ENCODE assay signal across 10 mouse cellular contexts in the genomic region with DNA sequence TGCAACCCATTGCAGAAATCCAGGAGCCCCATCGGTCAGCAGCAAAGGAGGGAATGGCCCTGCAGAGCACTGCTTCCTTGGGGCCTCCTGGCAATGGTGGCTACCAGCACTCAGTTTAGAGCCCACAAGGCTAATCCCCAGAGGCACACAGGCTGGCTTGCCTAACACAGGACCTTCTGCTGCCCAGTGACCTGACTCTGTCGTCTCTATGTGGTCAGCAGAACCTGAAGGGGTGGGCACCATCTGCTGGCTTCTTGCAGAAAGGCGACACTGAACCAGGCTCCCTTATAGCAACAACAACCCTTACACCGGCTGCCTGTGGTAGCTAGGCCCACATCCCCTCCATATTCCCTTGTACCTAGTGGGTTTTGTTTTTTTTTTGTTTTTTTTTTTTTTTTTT. TPM values are rescaled to one million over a fixed set of nuclear protein-coding genes. Genes with fewer than 3 reads are reported as not detected.
DNase-seq lines count a peak whose midpoint lies in the region; ATAC-seq and TF ChIP-seq lines count a peak whose summit lies in the region.
"Had no signal": no experiment of that assay in that cellular context is flagged by ENCODE, and none has a peak within 500 bp of the region (broad histone marks: within the 10 kb centered on the region; RNA-seq: fewer than 3 reads in every experiment).

No protein-coding gene starts in this region.

- no peak for TF ChIP-seq EP300 in ES-Bruce4 (IDR thresholded peaks at IDR 0.05; ENCODE audit: insufficient read depth, low read depth, low read length)
- no peak for TF ChIP-seq EP300 in lung, postnatal 0 days (IDR thresholded peaks at IDR 0.05)

- H3K27me3 ChIP-seq in heart, embryonic 10.5 days (ENCODE audit: insufficient read depth, poor library complexity, severe bottlenecking) = no peaks in the 10 kb centered on the region
- no peaks in the 10 kb centered on the region for H3K27me3 ChIP-seq in ES-Bruce4 (ENCODE audit: control insufficient read depth, insufficient read depth, low read length, poor library complexity, severe bottlenecking)
- H3K27me3 ChIP-seq in lung, postnatal 0 days (replicated peaks; ENCODE audit: insufficient read depth, low read length) = no peaks in the 10 kb centered on the region

- peak; percentile 61 for TF ChIP-seq CTCF in ES-Bruce4 (IDR thresholded peaks at IDR 0.05; ENCODE audit: low read depth, low read length)
- TF ChIP-seq CTCF in embryonic fibroblast, embryonic 13.5 days (IDR thresholded peaks at IDR 0.05; ENCODE audit: borderline replicate concordance, insufficient read depth, low read length) = peak; percentile 59; the same call in 1 of the 2 replicates
- TF ChIP-seq CTCF in lung, postnatal 0 days (IDR thresholded peaks at IDR 0.05) = peak; percentile 84

- no peak overlapping the region for H3K4me3 ChIP-seq in heart, embryonic 10.5 days
- no peak overlapping the region for H3K4me3 ChIP-seq in ES-Bruce4 (ENCODE audit: low read depth, low read length)
- no peak overlapping the region for H3K4me3 ChIP-seq in embryonic fibroblast, embryonic 13.5 days (ENCODE audit: insufficient read depth, low read length)
- no peak overlapping the region for H3K4me3 ChIP-seq in lung, postnatal 0 days (ENCODE audit: low read depth, low read length)
- H3K4me3 ChIP-seq: myocyte had no signal

- no peak overlapping the region for H3K4me2 ChIP-seq in lung, postnatal 0 days (replicated peaks; ENCODE audit: low read depth, low read length)

- DNase-seq in heart, embryonic 10.5 days (ENCODE audit: low spot score) = peak; percentile 87
- no peak for DNase-seq in heart, adult 9 months (ENCODE audit: low spot score in 2 of 2)
- DNase-seq in lung, postnatal 0 days (ENCODE audit: low spot score) = peak; percentile 84
- no peak for DNase-seq in thymus, postnatal 25 days
- DNase-seq in gastrocnemius, postnatal 25 days = no peak
- no peak for DNase-seq in urinary bladder, postnatal 14 days (ENCODE audit: low spot score)
- DNase-seq: gastrocnemius, postnatal 10 days had no signal

- H3K36me3 ChIP-seq in heart, embryonic 10.5 days = no peaks in the 10 kb centered on the region
- H3K36me3 ChIP-seq in ES-Bruce4 (ENCODE audit: control insufficient read depth, insufficient read depth, low read length, poor library complexity, severe bottlenecking) = no peaks in the 10 kb centered on the region
- no peaks in the 10 kb centered on the region for H3K36me3 ChIP-seq in lung, postnatal 0 days (ENCODE audit: insufficient read depth, low read length)

- peaks cover 63% of the 10 kb centered on the region for H3K4me1 ChIP-seq in heart, embryonic 10.5 days
- H3K4me1 ChIP-seq in ES-Bruce4 (ENCODE audit: control insufficient read depth, insufficient read depth, low read length) = peaks cover 35% of the 10 kb centered on the region
- H3K4me1 ChIP-seq in embryonic fibroblast, embryonic 13.5 days (ENCODE audit: control insufficient read depth, insufficient read depth, low read length) = 0 out of 2 replicates have a peak, but pooled peaks cover 2% of the 10 kb centered on the region
- H3K4me1 ChIP-seq in lung, postnatal 0 days (ENCODE audit: insufficient read depth, low read depth, low read length) = peaks cover 6% of the 10 kb centered on the region; the same call in 1 of the 2 replicates

- WGBS in heart, embryonic 10.5 days = 37% methylated on average over 4 of the region's 4 CpGs
- 61% methylated on average over 4 of the region's 4 CpGs for WGBS in lung, postnatal 0 days

- H3K9ac ChIP-seq in ES-Bruce4 (ENCODE audit: low read depth, poor library complexity, severe bottlenecking) = no peak overlapping the region
- no peak overlapping the region for H3K9ac ChIP-seq in lung, postnatal 0 days (replicated peaks; ENCODE audit: low read depth)

- no peak for TF ChIP-seq POLR2A in ES-Bruce4 (IDR thresholded peaks at IDR 0.05; ENCODE audit: insufficient read depth, low read length)
- TF ChIP-seq POLR2A in embryonic fibroblast, embryonic 13.5 days (IDR thresholded peaks at IDR 0.05; ENCODE audit: low read depth, low read length) = no peak

- H3K9me3 ChIP-seq in heart, embryonic 10.5 days = no peaks in the 10 kb centered on the region
- H3K9me3 ChIP-seq in ES-Bruce4 (replicated peaks; ENCODE audit: control insufficient read depth, insufficient read depth, low read length, poor library complexity, severe bottlenecking) = no peaks in the 10 kb centered on the region
- no peaks in the 10 kb centered on the region for H3K9me3 ChIP-seq in lung, postnatal 0 days (ENCODE audit: low read length)

- H3K27ac ChIP-seq in heart, embryonic 10.5 days = peak overlapping the region; percentile 17
- H3K27ac ChIP-seq in ES-Bruce4 (ENCODE audit: insufficient read depth, low read length) = no peak overlapping the region
- H3K27ac ChIP-seq in embryonic fibroblast, embryonic 13.5 days (ENCODE audit: insufficient read depth, low read length) = no peak overlapping the region
- H3K27ac ChIP-seq in lung, postnatal 0 days (ENCODE audit: low read length) = no peak overlapping the region

- peak; percentile 59 for ATAC-seq in lung, postnatal 0 days

RNA-seq across cellular contexts. Expression of a gene that starts 50.2 kb away (rescaled TPM):
- polyA plus RNA-seq in heart, embryonic 10.5 days (2016; fragmentation: Nextera tagmentation; extraction: Ambion mirVana) = 10.5 and 11.1 TPM in 2 replicates
- polyA plus RNA-seq in ES-Bruce4 (2011; ENCODE audit: insufficient read depth, insufficient read length, low read depth, missing spikeins) = 7.5 and 8.3 TPM in 2 replicates
- 8.9 and 9.5 TPM in 2 replicates for polyA plus RNA-seq in embryonic fibroblast, embryonic 13.5 days (2011; ENCODE audit: insufficient read length, low read depth, missing spikeins)
- polyA plus RNA-seq in lung, postnatal 0 days (2015; fragmentation: Nextera tagmentation; extraction: Ambion mirVana) = 23.6 and 27.5 TPM in 2 replicates
- total RNA-seq in gastrocnemius, postnatal 25 days (2021) = 1 to 10 TPM; 2.8 to 3.7 TPM

Comparison
In these comparisons a context has a peak if more than half of its experiments do, and no peak if none do; other contexts are left out.
1. DNase-seq: peak in heart, embryonic 10.5 days (single experiment) and lung, postnatal 0 days (single experiment); none in heart, adult 9 months (0 of 2), thymus, postnatal 25 days (single experiment), gastrocnemius, postnatal 25 days (single experiment) and urinary bladder, postnatal 14 days (single experiment).
2. Peak in every context shown above with its lines, with median percentiles within 50 percentile points of each other: CTCF ChIP-seq.